Mouse (Mus musculus) ovary, postnatal 36 days (tissue): ENCODE data around the gene Eef2kmt.

Experiments used
- DNase-seq: peaks from one replicate; pipeline ENCODE4 v3.0.0; 2022; ENCODE audit warnings: low spot score, mixed read lengths

Gene Eef2kmt

DNA sequence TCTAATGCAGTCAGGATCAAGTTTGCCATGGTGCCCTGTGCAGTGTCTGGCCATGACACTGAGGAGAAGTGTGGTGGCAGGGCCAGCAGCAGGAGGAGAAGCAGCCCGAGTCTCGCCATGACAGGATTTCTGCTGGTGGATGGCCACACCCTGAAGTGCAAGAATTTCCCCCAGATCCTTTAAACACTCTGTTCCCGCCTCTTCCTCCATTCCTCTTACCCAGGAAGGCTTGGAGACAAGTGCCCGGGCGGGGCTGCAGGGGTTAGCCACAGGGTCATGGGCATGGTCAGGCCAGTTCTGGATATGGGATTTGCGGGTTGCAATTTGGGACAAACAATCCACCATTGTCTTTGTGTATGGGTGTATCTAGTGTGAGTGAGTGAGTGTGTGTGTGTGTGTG is 33.6 kb downstream of the Eef2kmt start, which contains the start of gene AU021092:
Gene AU021092 (minus strand): TSS at position 160 of the 400 bp plus-strand sequence.
- DNase-seq: no peak

DNA sequence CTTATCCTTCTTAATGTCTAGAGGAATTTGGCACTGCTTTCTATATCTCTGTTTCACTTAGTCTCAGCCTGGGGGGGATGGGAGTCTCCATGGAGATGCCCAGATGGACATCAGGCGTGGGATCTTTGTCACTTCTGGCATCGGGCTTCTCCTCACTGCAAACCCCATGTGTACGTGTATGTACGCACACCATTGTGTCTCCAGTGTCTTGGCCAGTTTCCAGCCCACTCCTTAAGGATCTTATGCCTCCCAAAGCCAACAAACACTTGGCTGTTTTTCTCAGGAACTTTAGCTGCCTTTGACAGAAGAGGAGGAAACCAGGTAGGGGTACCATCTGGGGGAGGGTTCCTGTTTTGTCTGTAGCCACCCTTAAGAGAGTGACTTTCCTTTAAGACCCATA is 34.4 kb downstream of the Eef2kmt start:
- DNase-seq: no peak

DNA sequence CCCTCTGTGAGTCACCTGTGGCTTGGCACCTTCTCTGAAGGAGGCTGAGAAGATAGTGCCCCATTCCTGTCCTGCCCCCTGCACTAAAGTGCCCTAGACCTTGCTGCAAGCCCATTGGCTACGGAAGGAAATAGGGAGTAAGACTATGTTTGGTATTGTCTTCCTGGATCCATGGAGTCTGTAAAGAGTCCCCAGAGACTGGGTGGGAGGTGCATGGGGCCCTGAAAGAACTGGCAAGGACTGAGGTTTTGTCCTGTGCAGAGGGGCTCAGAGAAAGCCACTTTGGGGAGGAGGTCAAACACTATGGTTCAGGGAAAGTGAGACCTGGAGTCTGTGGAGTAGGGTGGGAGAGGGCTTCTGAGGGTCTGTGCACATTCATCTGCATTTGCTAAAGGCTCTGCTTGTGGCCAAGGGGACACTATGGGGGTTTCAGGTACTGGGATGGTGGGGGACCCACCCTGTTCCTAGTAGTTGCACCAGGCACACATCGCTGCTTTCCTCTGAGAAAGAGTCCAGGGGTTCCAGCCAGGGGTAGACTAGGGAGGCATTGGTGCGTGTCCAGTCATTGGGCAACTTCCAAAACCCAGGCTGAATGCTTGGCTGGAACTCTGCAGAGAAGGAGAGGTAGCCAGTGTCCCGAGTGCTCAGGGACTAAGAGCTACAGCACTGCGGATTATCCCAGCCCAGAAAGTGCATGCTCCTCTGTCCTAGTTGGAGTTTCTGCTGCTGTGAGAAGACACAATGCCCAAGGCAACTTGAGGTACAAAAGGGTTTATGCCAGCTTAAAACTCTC is 38.2 kb downstream of the Eef2kmt start:
- DNase-seq: peak; percentile 41

DNA sequence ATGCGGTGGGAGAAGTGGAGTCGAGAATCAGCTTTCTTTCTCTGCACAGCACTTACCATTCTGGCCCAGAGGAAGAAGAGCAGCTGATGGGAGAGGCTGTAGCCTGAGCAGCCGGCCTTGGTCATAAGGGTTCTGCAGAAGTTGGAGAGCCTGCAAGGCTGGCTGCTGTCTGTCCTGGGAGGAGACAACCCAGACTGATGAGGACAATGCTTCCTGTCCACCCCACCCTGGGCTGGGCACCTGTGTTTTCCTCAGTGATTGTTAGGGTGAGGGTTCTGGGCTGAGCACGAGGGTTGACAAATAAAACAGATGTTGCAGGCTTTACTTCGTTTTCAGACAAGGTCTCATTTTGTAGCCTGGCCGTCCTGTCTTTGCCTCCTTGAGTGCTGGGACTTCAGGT is 39.1 kb downstream of the Eef2kmt start:
- DNase-seq: no peak

DNA sequence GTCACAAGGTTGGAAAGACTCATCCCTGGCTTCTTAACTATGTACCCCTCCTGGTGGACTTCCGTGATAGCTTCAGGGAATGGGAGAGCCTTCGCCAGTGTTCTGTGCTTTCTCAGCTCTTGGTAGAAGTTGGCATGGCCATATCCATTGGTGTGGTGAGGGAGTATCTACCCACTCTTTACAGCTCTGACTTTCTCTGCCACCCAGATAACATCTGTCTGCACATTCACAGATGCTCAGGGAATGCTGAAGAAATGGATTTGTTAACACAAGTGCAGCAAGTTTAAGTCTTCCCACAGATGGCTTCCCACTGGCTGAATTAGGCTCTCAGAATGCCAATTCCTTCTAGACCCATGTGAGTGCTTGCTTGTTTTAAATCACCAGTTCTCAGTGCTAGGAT is 41.7 kb downstream of the Eef2kmt start:
- DNase-seq: no peak

DNA sequence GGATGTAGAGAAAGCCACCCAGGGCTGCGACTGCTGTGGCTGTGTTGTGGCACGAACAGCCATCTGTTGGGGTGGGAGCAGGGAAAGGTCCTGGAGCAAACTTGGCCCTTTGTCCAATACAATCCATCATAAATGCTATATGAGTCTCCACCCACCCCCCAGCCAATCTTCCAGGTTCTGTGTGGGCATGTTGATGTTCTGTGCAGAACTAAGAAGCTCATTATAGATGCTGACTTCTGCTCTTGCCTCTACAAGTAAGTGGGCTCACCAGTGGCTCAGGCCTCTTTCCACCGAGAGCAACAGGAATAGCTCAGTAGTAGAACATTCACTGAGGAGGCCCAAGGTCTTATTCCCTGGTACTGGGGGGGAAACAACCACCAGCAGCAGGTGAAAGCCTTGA is 43.6 kb downstream of the Eef2kmt start:
- no peak for DNase-seq

DNA sequence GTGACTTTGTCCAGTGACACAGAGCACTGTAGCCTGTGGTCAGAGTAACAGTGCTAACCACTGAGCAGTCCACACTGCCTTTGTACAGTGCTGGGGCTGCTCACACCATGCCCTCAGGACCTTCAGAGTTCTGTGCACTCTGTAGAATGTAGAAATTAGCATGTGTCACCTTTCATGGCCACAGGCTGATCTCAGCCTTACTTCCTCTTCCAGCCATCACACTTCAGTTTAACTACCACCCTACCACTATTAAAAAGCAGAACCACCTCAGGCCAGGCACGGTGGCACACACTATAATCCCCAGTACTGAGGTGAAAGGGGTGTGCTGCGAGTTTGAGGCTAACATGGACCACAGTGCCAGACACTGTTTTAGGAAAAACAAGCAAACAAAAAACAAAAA is 45.4 kb downstream of the Eef2kmt start:
- DNase-seq: no peak

DNA sequence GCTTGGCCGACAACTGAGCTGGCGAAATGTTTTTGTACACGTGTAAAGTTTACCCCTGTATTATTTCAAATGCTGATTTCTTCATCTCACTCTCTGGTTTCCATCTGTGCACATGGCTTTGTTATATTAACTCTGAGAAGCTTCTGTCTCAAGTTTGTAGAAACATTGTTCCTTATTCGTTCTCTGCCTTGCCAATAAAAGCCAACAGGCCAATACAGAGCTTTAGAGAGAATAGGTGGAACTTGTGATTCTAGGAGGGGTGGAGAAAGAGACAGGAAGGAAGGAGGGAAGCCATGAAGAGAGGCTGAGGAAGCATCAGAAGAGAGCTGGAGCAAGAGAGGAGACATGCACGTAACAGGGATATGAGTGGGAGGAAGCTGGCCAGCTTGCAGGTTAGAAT is 49.7 kb downstream of the Eef2kmt start:
- no peak for DNase-seq

DNA sequence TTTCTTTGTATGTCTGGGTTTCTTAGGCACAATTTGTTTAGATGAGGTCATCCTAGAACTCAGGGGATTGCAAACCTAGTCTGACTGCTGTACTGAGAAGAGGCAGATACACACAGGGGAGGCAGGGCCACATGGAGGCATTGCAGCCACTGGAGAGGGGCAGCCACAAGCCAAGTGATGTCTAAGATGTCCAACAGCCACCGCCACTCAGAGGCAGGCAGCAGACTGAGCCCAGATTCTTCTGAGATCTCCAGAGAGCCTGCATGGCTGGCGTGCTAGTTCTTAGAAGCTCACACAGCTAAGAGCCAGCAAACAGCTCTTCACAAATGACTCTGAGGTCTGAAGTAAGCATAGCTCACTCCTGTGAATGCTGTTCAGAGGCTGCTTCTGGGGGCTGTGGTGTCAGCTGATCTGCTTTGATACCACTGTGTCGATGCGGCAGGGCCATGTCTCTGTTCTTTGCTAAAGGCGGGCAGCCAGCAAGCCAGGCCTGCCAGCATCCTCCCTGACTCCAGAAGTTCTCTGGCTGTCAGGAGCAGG is 50.3 kb downstream of the Eef2kmt start:
- DNase-seq: no peak

DNA sequence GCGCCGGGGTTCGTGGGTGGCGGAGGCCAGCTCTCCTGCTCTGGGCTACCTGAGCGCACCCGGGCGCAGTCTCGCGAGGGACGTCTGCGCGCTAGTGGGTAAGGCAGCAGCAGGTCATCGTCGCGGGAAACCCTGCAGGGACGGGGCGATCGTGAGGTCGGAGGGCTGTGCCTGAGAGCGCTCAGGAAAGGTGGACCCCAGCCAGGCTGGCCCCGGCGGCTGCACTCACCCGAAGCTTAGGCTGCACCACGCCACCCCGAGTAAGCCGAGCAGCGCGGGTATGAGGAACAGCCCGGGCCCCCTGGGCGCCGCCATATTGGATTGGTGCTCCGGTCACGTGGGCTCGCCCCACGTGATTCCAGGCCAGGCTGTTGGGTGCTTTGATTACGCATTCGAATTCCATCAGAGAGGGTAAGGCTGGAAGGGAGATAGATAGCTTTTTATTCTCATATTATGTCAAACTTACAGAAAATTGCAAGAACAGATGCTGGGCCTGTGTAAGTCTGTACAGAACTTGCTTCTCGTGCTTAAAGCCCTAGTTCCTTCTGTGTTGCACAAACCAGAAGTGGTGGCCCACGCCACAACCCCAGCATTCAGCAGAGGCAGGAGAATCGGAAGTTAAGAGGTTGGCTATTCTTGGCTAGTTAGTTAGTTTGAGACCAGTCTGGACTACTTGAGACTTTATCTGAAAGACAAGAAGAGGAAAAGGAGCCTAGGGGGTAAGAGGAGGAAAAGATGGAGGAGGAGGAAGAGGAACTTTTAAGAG is 51.9 kb downstream of the Eef2kmt start, which contains the start of gene Nagpa:
Gene Nagpa (minus strand): TSS at position 345 of the 766 bp plus-strand sequence.
- peak; percentile 80 for DNase-seq

DNA sequence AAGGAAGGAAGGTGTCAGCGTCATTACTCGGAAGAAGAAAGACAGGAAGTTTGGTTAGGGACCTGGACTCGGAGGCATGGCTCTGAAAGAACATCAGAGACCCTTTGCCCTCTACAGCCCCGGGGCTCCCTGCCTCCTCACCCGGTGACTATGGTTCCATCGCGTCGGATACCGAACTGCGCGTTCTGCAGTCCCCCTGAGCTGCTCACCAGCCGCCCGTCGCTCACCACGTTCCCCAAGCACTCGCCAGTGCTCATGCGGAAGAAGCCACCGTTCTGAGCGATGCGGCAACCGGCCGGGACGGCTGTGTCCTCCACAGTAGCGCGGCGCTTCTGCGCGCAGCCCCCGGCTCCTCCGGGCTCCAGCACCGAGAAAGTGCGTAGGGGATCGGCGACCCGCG is 52.6 kb downstream of the Eef2kmt start:
- DNase-seq: peak; percentile 20

DNA sequence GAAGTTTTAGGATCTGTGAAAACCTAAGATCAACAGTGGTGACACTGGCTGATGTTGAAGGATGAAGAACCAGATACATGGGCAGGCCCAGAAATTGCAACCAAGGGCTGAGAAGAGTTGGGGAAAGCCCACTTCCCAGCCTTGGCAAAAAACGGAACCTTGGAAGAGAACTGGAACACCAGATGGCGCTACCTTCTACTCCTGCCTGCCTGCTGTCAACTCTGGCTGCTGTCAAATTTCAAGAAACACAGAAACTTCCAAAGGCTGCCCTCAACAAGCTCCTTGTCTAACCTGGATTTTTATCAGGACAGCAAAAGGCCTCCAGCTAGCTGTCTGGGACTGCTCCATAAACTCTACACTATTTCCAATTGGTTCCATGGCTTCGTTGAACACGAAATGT is 53.1 kb downstream of the Eef2kmt start:
- DNase-seq: peak; percentile 29

DNA sequence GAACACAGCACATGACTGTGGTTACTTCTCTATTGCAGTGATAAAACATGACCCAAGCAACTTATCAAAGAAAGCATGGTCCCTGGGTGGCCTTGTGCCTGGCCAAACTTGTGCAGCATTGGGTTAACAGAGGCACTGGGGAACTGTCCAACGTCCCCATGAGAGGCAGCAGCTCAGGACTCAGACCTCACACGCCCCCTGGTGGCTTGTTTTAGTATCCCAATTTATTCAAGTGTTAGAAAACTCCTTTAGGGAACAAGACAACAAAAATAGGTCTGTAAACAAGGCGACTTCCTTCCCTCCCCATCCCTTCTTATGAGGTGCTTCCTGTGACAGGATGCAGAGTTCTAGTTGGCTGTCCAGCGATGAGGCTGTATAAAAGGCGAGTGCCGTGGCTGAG is 60.7 kb downstream of the Eef2kmt start:
- peak; percentile 24 for DNase-seq
